Mouse (Mus musculus) naive thymus-derived CD4-positive, alpha-beta T cell, adult 2 months (primary cell): ENCODE data around the gene Irgm1.
"Not testable (repeated sequence)": the region's sequence is repeated elsewhere in the genome, so short reads cannot be mapped to it uniquely, and the experiment has no call there.

Source experiments
- DNase-seq: peaks from one replicate; pipeline ENCODE4 v3.0.0-alpha.2; 2011; ENCODE audit warnings: low read depth

Gene Irgm1

DNA sequence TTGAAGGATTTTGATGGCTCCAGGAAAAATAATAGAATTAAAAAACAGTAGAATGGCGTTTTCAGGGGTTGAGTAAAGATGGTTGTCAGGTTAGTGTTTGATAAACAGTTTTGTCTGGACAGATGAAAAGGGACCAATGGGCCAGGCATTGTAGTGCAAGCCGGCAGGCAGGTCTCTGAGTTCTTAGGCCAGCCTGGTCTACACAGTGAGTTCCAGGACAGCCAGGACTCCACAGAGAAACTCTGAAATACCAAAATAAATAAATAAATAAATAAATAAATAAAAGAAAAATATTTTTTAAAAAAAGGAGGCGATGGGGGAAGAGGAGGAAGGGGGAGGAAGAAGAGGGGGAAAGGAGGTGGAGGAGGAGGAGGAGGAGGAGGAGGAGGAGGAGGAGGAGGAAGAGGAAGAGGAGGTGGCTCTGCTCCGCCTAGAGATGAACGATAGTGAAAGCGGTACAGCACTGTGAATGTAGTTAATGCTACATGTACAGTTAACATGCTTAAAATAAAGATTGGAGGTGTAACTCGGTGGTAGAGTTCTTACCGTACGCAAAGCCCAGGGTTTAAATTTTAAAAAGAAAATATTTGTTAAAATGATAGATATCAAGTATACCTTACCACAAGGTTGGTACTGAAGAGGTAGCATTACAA is 38.3 kb downstream of the Irgm1 start:
- DNase-seq: no peak

GRCm38 (mm10) chr11:48831273-48831672 is 40.2 kb downstream of the Irgm1 start:
- no peak for DNase-seq

- DNase-seq: no peak
Measured at GRCm38 (mm10) chr11:48830279-48830678, 41.2 kb downstream of the Irgm1 start.

DNA sequence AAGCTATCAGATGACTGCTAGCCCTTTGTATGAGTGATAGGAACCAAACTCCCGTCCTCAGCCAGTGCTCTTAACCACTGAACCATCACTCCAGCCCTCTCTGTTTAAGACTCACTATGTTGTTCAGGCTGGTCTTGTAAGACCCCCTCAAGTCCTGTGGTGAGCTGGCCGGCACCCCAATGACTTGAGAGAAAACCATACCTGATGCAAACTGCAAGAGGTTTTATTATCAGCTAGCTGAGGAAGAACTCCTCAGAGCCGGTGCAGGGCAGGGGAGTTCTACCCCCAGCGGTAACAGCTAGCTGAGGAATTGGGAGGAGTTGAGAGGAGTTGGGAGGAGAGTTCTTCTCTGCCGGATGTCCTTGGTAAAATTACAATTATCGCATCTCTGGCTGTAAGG is 43.6 kb downstream of the Irgm1 start:
- DNase-seq: no peak

GRCm38 (mm10) chr11:48826752-48827096 is 44.8 kb downstream of the Irgm1 start:
- DNase-seq: peak; percentile 45

GRCm38 (mm10) chr11:48825979-48826751 is 45.3 kb downstream of the Irgm1 start, which contains the start of the genes Trim7 and Gm12184:
Gene Trim7, plus strand, starts transcription at chr11:48826140.
Gene Gm12184, minus strand, starts transcription at chr11:48826655.
- not testable (repeated sequence) for DNase-seq

DNA sequence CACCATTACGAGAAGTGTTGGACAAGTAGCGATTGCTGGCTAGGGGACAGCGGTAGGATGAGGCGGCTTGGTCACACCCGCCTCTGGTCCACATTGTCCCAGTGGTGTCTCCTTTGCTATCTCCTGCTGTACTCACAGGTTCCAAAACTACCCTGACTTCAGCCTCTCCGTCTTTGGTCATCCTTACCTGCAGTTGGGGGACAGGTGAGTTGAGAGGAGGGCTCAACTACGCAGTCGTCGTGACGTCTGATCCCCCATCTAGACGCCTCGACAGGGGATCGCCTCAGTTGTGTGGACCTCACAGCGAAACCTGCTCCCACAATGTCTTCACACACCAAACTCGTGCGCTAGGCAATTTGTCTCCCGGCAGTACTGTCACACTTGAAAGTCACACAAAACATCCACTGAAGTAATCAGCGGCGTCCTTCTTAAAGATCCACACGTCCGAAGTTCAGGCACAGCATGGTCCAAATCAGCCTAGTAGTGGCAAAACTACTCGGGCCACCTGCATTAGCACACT is 47.1 kb downstream of the Irgm1 start:
- peak; percentile 49 for DNase-seq

DNA sequence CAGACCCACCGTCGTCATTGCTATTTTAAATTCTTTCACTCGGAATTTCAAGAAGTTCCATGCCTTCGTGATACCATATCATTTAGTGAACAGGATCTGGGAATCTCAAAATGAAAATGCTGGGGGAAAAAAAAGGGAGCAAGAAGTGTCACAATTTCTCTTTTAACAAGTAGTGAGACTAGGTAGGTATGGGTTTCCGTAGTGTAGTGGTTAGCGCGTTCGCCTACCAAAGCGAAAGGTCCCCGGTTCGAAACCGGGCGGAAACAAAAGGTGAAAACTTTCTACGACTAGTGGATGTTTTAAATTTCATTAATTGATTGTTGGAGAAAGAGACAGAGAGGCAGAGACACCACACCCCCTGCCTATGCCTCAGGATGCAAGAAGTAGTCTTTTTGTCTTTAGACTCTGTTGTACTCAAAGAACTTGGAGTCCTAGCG is 47.9 kb downstream of the Irgm1 start:
- peak; percentile 94 for DNase-seq

GRCm38 (mm10) chr11:48822768-48823512 is 48.5 kb downstream of the Irgm1 start:
- DNase-seq: no peak

DNA sequence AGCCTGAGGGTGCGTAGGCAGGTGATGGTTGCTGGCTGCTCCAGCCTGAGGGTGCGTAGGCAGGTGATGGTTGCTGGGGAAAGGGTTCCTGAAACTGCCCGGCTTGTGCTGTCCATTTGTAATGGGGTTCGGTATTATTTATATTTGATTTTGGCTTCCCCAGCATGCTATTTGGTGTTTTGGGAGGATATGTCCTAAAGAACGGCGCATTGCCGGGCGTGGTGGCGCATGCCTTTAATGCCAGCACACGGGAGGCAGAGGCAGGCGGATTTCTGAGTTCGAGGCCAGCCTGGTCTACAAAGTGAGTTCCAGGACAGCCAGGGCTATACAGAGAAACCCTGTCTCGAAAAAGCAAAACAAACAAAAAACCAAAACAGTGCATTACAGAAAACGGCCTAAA is 50.2 kb downstream of the Irgm1 start:
- not testable (repeated sequence) for DNase-seq

DNA sequence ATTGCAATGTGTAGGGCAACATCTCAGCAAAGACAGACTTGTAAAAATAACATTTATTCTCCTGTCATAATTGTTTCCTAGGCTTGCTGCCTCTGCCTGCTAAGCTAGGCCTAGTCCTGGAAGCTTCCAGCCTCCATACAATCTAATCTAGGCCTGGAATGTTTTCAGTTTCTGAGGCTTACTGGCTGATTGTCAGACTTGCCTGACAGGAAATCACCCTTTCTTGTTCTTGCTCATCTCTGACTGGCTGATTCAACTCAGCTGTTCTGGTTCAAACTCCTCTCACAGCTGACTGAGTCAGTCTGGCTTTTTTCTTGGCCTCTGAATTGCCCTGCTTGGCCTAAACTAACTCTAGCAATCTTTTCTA is 51.2 kb downstream of the Irgm1 start:
- no peak for DNase-seq

DNA sequence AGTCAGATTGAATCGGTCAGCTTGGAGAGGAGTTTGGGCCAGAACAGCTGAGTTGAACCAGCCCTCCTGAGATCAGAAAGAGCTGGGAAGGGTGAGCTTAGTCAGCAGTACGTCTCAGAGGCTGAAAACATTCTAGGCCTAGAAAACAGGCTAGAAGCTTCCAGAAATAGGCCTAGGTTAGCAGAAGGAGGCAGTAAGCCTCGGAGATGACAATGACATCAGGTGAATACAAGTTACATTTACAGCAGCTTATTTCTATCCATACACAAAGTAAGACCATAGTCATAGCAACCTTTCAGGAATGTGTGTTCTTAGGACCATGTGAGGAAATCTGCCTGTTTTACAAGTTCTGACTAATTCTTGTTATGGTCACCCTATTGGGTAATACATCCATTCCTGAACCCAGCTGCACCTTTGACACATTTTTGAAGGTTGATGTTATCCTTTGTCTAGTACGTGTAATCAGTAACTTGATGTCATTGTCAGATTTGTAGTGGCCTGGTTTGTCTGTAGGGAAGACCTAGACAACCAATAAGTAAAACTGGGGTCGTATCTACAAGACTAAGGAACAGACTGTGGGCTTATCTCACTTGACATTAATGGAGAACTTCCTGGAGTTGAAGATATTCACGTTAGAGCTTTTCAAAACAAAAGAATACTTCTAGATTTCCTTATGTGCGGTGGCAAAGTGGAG is 51.7 kb downstream of the Irgm1 start:
- DNase-seq: no peak

DNA sequence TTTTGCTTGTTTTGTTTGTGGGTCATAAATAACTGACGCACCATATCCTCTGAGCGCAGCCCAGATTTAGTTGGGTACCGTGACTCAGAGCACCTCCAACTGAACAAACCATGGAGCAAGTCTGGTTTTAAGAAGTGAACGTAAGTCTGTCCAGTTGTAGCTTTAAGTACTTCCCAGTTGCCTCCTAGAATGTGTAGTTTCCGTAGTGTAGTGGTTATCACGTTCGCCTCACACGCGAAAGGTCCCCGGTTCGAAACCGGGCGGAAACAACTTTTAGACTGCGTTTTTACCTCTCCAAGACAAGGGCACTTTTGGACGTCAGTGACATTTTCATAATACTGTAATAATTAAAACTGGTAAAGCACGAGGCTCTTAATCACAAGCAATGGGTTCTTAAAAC is 53.1 kb downstream of the Irgm1 start:
- DNase-seq: peak; percentile 99

GRCm38 (mm10) chr11:48817794-48818193 is 53.7 kb downstream of the Irgm1 start:
- no peak for DNase-seq

DNA sequence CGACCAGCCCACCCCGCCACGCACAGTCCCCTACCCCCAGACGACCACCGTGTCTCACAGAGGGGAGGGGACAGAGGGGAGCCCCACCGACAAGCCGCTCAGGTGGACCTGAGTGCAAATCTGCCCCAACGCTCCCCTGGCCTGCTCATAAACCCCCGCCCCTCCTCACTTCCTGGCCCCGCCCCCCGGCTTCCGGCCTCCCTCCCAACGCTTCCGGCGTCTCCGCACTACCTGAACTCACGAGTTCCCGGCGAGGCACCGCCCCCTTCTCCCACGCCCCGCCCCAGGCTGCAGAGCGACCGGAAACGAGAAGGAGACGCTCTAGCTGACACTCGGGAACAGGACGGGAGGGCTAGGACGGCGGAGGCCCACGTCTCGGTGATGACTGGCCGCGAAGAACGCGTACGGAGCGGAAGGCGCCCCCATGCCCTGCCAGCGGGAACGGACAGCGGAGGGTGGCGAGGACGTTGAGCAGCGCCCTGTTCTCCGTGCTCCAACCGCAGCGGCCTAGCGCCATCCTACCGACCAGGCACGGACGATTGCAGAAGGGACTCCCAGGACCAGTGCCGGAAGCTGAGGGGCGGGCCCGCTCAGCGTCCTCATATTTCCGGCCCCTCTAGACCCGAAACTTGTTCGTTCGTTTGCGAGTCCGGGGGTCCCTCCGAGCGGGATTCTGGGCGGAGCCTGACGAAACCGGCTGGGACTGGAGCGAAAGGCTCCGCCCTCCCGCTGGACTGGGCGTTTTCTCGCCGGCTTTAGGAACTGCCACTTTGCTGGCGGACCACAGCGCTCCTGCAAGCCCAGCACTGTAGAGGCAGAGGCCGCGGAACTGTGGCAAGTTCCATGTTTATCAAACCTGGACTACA is 54.5 kb downstream of the Irgm1 start, which contains the start of gene Trim41:
Trim41 (minus strand) TSS at position 554 of the 866 bp plus-strand sequence.
- peak; percentile 99 for DNase-seq

DNA sequence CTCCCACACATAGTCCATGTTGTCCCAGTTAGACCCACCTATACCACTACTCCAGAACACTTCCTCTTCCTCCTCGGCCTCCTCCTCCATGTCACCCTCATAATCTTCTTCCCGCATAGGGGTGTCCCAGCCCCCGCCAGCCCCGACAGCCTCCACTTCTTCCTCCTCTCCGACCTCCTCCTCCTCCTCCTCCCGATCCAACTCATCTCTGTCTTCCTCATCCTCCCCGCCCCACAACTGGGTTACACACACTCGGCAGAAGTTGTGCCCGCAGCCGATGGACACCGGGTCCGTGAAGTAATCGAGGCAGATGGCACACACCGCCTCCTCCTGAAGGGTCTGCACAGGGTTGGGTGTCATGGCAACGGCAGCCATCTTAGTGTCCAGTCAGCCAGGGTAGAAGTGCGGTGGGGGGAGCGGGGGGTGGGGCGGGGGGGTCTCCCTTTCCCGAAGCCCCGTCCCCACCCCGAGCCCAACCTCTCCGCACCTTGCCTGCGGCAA is 55.2 kb downstream of the Irgm1 start:
- DNase-seq: peak; percentile 44

GRCm38 (mm10) chr11:48815851-48816250 is 55.6 kb downstream of the Irgm1 start:
- DNase-seq: no peak

- no peak for DNase-seq
Measured at GRCm38 (mm10) chr11:48813782-48814181, 57.7 kb downstream of the Irgm1 start.
